Mouse (Mus musculus) stomach, embryonic 14.5 days (tissue): ENCODE results near the gene Fbxl3. TPM values are rescaled to one million over a fixed set of nuclear protein-coding genes. Genes with fewer than 3 reads are reported as not detected.

ENCODE experiments used
- ATAC-seq: fragments of 200-750 bp; cut with Nextera tagmentation; 2 replicates; pipeline ENCODE4 v1.8.0; 2017; ENCODE audit warnings: low read depth, moderate TSS enrichment; ENCODE audit not compliant: insufficient number of reproducible peaks, insufficient read depth, low FRiP score
- H3K27ac ChIP-seq: fragments of 300-500 bp; sonication (generic); 2 replicates; pipeline ENCODE4 v1.5.1; 2014; ENCODE audit warnings: mild to moderate bottlenecking, low read length, moderate library complexity, mixed read lengths
- H3K27me3 ChIP-seq: fragments of 300-500 bp; sonication (generic); 2 replicates; pipeline ENCODE4 v1.6.1; 2014; ENCODE audit warnings: low read length, control low read depth, mixed read lengths; ENCODE audit not compliant: control insufficient read depth, insufficient read depth
- H3K36me3 ChIP-seq: fragments of 300-500 bp; sonication (generic); 2 replicates; pipeline ENCODE4 v1.6.1; 2014; ENCODE audit warnings: mild to moderate bottlenecking, control low read depth, low read length, moderate library complexity, mixed read lengths; ENCODE audit not compliant: control insufficient read depth, insufficient read depth
- H3K4me1 ChIP-seq: fragments of 300-500 bp; sonication (generic); 2 replicates; pipeline ENCODE4 v1.6.1; 2014; ENCODE audit warnings: low read length, control low read depth, mixed read lengths; ENCODE audit not compliant: control insufficient read depth, insufficient read depth
- H3K4me2 ChIP-seq: fragments of 300-500 bp; sonication (generic); replicated peaks from 2 replicates; pipeline ENCODE4 v1.6.1; 2014; ENCODE audit warnings: low read depth, low read length, control low read depth
- H3K4me3 ChIP-seq: fragments of 300-500 bp; sonication (generic); 2 replicates; pipeline ENCODE4 v1.5.1; 2014; ENCODE audit warnings: low read depth, low read length, control low read depth
- H3K9ac ChIP-seq: fragments of 300-500 bp; sonication (generic); replicated peaks from 2 replicates; pipeline ENCODE4 v1.6.1; 2014; ENCODE audit warnings: low read depth, mild to moderate bottlenecking, control low read depth, low read length, moderate library complexity, mixed read lengths
- H3K9me3 ChIP-seq: fragments of 300-500 bp; sonication (generic); 2 replicates; pipeline ENCODE4 v1.6.1; 2016; ENCODE audit warnings: low read depth, low read length, control low read depth; ENCODE audit not compliant: control insufficient read depth
- WGBS: fragments of 180-500 bp; shearing (Covaris S2); extraction: QIAGEN DNeasy Blood & Tissue Kit; methylation state at CpG from one replicate; pipeline ENCODE4 v1.1.7; 2014; 5-methylcytosine and 5-hydroxymethylcytosine counted together
- polyA plus RNA-seq: library from polyadenylated mRNA; unstranded; fragments of >200 nt; fragmentation: Nextera tagmentation; extraction: Ambion mirVana; gene quantifications from 2 replicates; pipeline ENCODE4 v1.2.1, GENCODE M21; 2014

The Fbxl3 gene
- polyA plus RNA-seq, 1 experiment from 2014 or later: 32.4 TPM

DNA sequence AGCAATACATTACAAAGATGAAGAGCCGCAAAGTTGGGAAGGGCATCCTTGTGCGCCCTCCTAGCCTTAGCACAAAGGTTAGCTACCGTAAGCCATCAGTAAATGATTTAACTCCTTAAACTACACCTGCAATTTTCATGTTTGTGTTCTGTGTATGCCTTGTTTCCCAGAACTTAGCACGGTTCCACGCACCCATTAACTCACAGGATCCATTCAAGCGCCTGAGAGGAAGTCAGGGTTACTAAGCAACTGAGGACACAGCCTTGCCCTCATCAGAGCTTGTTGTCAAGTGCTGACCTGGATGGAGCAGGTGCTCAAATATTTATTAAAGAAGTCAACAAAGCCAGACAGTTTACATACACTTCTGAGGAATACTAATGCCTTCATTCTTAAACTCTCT lies 2.9 kb upstream of the Fbxl3 start:
- no peak overlapping the region for H3K9ac ChIP-seq
- no peaks in the 10 kb centered on the region for H3K36me3 ChIP-seq
- H3K27me3 ChIP-seq: no peaks in the 10 kb centered on the region
- no peak overlapping the region for H3K4me2 ChIP-seq
- H3K4me1 ChIP-seq: peaks cover 7% of the 10 kb centered on the region; the same call in 1 of the 2 replicates
- no peak overlapping the region for H3K4me3 ChIP-seq
- WGBS: 49% methylated on average over 6 of the region's 6 CpGs
- ATAC-seq: no peak
- no peaks in the 10 kb centered on the region for H3K9me3 ChIP-seq
- no peak overlapping the region for H3K27ac ChIP-seq

DNA sequence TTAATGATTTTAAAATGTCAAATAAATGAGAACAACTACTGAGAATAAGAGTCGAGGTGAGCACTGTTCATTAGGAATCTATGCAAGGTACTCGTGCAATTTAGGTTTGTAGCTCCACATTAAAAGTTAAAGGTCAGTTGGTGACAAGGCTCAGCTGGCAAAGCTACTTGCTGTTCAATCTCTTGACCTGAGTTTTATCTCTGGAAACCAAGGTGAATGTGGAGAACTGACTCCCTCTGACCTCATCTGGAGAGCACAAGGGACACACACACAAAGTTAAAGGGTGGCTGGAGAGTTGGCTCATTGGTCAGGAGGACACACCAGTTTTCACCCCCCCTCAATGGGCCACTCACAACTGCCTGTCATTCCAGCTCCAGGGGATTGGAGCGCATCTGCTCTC lies 1.8 kb upstream of the Fbxl3 start:
- Histone ChIP-seq H3K4me3 (no peak overlapping the region), H3K9ac (no peak overlapping the region), H3K36me3 (no peaks in the 10 kb centered on the region), H3K27ac (no peak overlapping the region), H3K9me3 (no peaks in the 10 kb centered on the region), H3K4me2 (no peak overlapping the region), H3K4me1 (peaks cover 9% of the 10 kb centered on the region; the same call in 1 of the 2 replicates), H3K27me3 (no peaks in the 10 kb centered on the region)
- no peak for ATAC-seq
- 51% methylated on average over 3 of the region's 3 CpGs for WGBS

- Histone ChIP-seq H3K27ac (no peak overlapping the region; the same call in 1 of the 2 replicates), H3K27me3 (no peaks in the 10 kb centered on the region), H3K9me3 (no peaks in the 10 kb centered on the region), H3K4me2 (no peak overlapping the region), H3K9ac (no peak overlapping the region), H3K4me1 (peaks cover 9% of the 10 kb centered on the region; the same call in 1 of the 2 replicates), H3K36me3 (no peaks in the 10 kb centered on the region), H3K4me3 (no peak overlapping the region; the same call in 1 of the 2 replicates)
- WGBS: 73% methylated on average over 13 of the region's 13 CpGs
- ATAC-seq: no peak
These were observed 930 bp upstream of the Fbxl3 start for GRCm38 (mm10) chr14:103100296-103100695.

DNA sequence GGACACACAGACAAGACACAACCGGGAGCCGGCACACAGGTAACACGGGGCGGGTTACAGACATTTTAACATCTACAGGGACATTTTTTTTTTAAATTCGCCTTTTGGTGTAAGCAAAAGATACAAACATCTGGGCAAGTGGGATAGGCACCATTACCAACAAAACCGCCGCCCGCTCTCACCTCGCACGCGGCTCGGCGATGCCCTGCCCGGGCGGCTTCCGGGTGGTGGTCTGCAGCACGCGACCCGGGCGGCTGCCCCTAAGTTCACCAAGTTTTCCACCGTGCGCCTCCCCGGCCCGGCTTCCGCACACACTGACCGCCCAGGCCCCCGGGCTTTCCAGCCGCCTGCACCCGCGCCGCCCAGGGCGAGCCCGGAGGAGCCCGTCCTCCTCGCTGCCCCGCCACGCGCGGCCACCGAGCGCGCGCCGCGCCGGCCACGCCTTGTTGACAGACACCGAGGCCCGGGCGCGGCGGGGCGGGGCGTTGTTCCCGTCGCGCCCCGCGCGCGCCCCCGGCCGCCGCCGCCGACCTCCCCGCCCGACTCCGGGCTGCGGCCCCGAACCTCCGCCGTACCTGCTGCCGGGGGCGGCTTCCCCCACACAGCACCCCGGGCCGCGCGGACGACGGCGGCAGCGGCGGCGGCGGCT lies 655 bp downstream of the Fbxl3 start:
- Histone ChIP-seq H3K27ac (peak overlapping the region; percentile 98), H3K9ac (peak overlapping the region; percentile 94), H3K4me2 (peak overlapping the region; percentile 59), H3K27me3 (no peaks in the 10 kb centered on the region), H3K4me1 (peaks cover 12% of the 10 kb centered on the region; the same call in 1 of the 2 replicates), H3K36me3 (peaks cover under 1% of the 10 kb centered on the region; the same call in 1 of the 2 replicates), H3K9me3 (no peaks in the 10 kb centered on the region), H3K4me3 (peak overlapping the region; percentile 80)
- ATAC-seq: peak; percentile 81
- under 1% methylated on average over 64 of the region's 86 CpGs for WGBS

DNA sequence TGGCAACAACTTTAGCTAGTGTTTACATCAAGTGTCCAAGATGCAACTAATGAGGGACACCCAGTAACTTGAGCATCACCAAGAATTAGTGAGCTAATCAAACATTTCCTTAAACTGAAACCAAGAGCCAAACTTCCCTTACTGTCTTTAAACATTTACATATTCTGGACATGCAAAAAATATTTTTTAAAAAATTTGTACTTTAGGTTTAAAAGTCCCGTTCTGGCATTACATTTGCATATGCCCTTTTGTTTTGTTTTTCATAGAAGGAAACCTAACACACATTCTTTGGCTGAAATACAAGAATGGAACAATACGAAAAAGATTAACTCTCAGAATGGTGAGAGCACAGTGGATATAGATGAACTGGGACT lies 1.2 kb downstream of the Fbxl3 start:
- under 1% methylated on average over 2 of the region's 2 CpGs for WGBS
- peak overlapping the region; percentile 80 for H3K4me3 ChIP-seq

GRCm38 (mm10) chr14:103096621-103097020 lies 2.7 kb downstream of the Fbxl3 start:
- H3K4me3 ChIP-seq: no peak overlapping the region
- H3K4me1 ChIP-seq: peaks cover 20% of the 10 kb centered on the region; the same call in 1 of the 2 replicates
- no peak for ATAC-seq
- H3K9me3 ChIP-seq: no peaks in the 10 kb centered on the region
- no peak overlapping the region for H3K4me2 ChIP-seq
- 83% methylated on average over 6 of the region's 6 CpGs for WGBS
- H3K27ac ChIP-seq: no peak overlapping the region
- H3K27me3 ChIP-seq: no peaks in the 10 kb centered on the region
- peaks cover 2% of the 10 kb centered on the region; the same call in 1 of the 2 replicates for H3K36me3 ChIP-seq
- no peak overlapping the region for H3K9ac ChIP-seq

More for the DNA sequence above, 1.2 kb downstream of the Fbxl3 start:
- Histone ChIP-seq H3K9me3 (no peaks in the 10 kb centered on the region), H3K27me3 (no peaks in the 10 kb centered on the region), H3K36me3 (peaks cover 2% of the 10 kb centered on the region; the same call in 1 of the 2 replicates), H3K4me2 (peak overlapping the region; percentile 59), H3K4me1 (peaks cover 16% of the 10 kb centered on the region; the same call in 1 of the 2 replicates), H3K9ac (peak overlapping the region; percentile 94; the same call in 1 of the 2 replicates), H3K27ac (peak overlapping the region; percentile 98; the same call in 1 of the 2 replicates)
- no peak for ATAC-seq

GRCm38 (mm10) chr14:103095826-103096225 lies 3.5 kb downstream of the Fbxl3 start:
- WGBS: 84% methylated on average over 8 of the region's 8 CpGs
- H3K27me3 ChIP-seq: no peaks in the 10 kb centered on the region
- no peak overlapping the region for H3K27ac ChIP-seq
- no peak overlapping the region for H3K4me3 ChIP-seq
- no peaks in the 10 kb centered on the region for H3K9me3 ChIP-seq
- no peak for ATAC-seq
- H3K36me3 ChIP-seq: peaks cover 8% of the 10 kb centered on the region
- no peak overlapping the region for H3K4me2 ChIP-seq
- peaks cover 22% of the 10 kb centered on the region; the same call in 1 of the 2 replicates for H3K4me1 ChIP-seq
- H3K9ac ChIP-seq: no peak overlapping the region

DNA sequence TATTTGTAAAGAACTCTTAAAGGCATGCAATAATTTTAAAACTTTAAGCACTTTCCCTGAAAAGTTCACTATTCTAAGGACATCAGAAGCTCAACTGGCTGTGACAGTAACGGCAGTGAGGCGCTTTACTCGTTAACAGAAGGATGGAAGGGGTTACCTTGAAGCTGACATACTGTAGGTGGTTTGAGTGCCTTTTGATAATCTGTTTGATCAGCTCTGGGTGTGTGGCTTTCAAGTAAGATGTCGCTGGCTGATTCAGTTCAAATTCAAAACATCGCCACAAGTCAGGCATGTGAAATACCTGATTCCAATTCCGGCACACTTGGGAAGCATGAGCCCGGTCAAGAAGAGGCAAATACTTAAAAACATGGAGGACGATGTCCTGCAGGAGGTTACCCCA lies 4.3 kb downstream of the Fbxl3 start:
- 88% methylated on average over 8 of the region's 8 CpGs for WGBS
- Histone ChIP-seq H3K4me1 (peaks cover 17% of the 10 kb centered on the region; the same call in 1 of the 2 replicates), H3K4me3 (no peak overlapping the region), H3K36me3 (peaks cover 8% of the 10 kb centered on the region), H3K27ac (no peak overlapping the region), H3K9ac (no peak overlapping the region), H3K9me3 (no peaks in the 10 kb centered on the region), H3K4me2 (no peak overlapping the region), H3K27me3 (no peaks in the 10 kb centered on the region)
- ATAC-seq: no peak
